Mouse (Mus musculus): ENCODE measurements around the gene Rgl1. TPM values are rescaled to one million over a fixed set of nuclear protein-coding genes. Genes with fewer than 3 reads are reported as not detected.

Rgl1 gene
- polyA plus RNA-seq, 1 experiment from 2014 or later: 42.8 TPM

DNA sequence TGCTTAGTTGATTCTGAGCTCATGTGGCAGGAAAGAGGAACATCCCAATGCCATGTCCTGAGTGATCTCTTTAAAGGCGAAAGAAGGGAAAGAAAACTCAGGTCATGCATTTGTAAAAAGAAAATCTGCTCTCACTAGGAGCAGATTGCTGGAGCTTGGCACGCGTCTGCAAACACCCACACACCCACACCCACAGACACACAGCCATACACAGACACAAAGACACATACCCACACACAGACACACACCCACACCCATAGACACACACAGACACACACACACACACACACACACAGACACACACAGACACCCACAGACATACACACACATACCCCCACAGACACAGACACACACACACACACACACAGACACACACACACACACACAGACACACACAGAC, 243.9 kb downstream of the Rgl1 start:
- WGBS: 90% methylated on average over 3 of the region's 3 CpGs

GRCm38 (mm10) chr1:152520798-152521575, 245.2 kb downstream of the Rgl1 start:
- WGBS: 74% methylated on average over 16 of the region's 16 CpGs
- H3K36me3 ChIP-seq: peaks cover 51% of the 10 kb centered on the region
- no peak overlapping the region for H3K4me3 ChIP-seq
- no peaks in the 10 kb centered on the region for H3K27me3 ChIP-seq
- H3K9me3 ChIP-seq: no peaks in the 10 kb centered on the region
- H3K9ac ChIP-seq: no peak overlapping the region
- H3K4me2 ChIP-seq: no peak overlapping the region
- ATAC-seq (ENCODE audit: insufficient number of reproducible peaks, low FRiP score, low TSS enrichment, low read depth): no peak
- H3K27ac ChIP-seq: no peak overlapping the region
- H3K4me1 ChIP-seq: peaks cover 2% of the 10 kb centered on the region; the same call in 1 of the 2 replicates

More for the DNA sequence above, 243.9 kb downstream of the Rgl1 start:
- Histone ChIP-seq H3K27ac (no peak overlapping the region), H3K9me3 (no peaks in the 10 kb centered on the region), H3K4me2 (no peak overlapping the region), H3K9ac (no peak overlapping the region), H3K36me3 (peaks cover 62% of the 10 kb centered on the region), H3K27me3 (no peaks in the 10 kb centered on the region), H3K4me3 (no peak overlapping the region), H3K4me1 (peaks cover 2% of the 10 kb centered on the region; the same call in 1 of the 2 replicates)
- ATAC-seq (ENCODE audit: insufficient number of reproducible peaks, low FRiP score, low TSS enrichment, low read depth): no peak

DNA sequence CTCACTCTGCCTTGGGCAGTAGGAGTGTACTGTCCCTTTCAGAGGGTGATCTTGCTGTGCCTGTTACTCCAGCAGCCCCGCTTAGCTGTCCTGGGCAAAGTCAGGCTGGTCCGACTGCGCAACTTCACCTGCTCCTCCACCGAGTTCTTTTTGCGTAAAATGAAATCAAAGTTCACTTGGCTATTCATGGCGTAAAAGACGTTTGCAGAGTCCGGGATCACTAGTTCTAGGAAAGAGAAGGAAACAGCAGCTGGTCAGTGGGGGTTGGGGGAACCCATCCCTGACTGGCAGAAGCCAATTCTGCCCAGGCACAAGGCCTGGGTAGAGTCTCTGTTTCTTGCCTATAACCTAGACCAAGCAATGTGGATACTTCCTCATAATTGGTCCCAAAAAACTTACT, 247.2 kb downstream of the Rgl1 start:
- Histone ChIP-seq H3K27me3 (no peaks in the 10 kb centered on the region), H3K9me3 (no peaks in the 10 kb centered on the region), H3K27ac (no peak overlapping the region), H3K4me3 (no peak overlapping the region), H3K36me3 (peaks cover 43% of the 10 kb centered on the region), H3K4me2 (no peak overlapping the region), H3K9ac (no peak overlapping the region), H3K4me1 (peaks cover 6% of the 10 kb centered on the region)
- no peak for ATAC-seq (ENCODE audit: insufficient number of reproducible peaks, low FRiP score, low TSS enrichment, low read depth)
- WGBS: 88% methylated on average over 8 of the region's 8 CpGs

- ATAC-seq (ENCODE audit: insufficient number of reproducible peaks, low FRiP score, low TSS enrichment, low read depth): no peak
- H3K36me3 ChIP-seq: peaks cover 32% of the 10 kb centered on the region
- H3K4me1 ChIP-seq: peaks cover 9% of the 10 kb centered on the region
Observed at GRCm38 (mm10) chr1:152517057-152517570, 249.0 kb downstream of the Rgl1 start.

GRCm38 (mm10) chr1:152514256-152514655, 251.9 kb downstream of the Rgl1 start:
- no peaks in the 10 kb centered on the region for H3K27me3 ChIP-seq
- H3K4me3 ChIP-seq: no peak overlapping the region
- peak overlapping the region; percentile 20; the same call in 1 of the 2 replicates for H3K4me2 ChIP-seq
- peaks cover 17% of the 10 kb centered on the region for H3K36me3 ChIP-seq
- no peaks in the 10 kb centered on the region for H3K9me3 ChIP-seq
- WGBS: 27% methylated on average over 4 of the region's 4 CpGs
- peak overlapping the region; percentile 72 for H3K27ac ChIP-seq
- peaks cover 9% of the 10 kb centered on the region for H3K4me1 ChIP-seq
- ATAC-seq (ENCODE audit: insufficient number of reproducible peaks, low FRiP score, low TSS enrichment, low read depth): peak; percentile 67
- no peak overlapping the region for H3K9ac ChIP-seq

More at GRCm38 (mm10) chr1:152517057-152517570, 249.0 kb downstream of the Rgl1 start:
- H3K9ac ChIP-seq: no peak overlapping the region
- no peaks in the 10 kb centered on the region for H3K9me3 ChIP-seq
- 78% methylated on average over 4 of the region's 4 CpGs for WGBS
- H3K27me3 ChIP-seq: no peaks in the 10 kb centered on the region
- no peak overlapping the region for H3K4me2 ChIP-seq
- no peak overlapping the region for H3K27ac ChIP-seq
- no peak overlapping the region for H3K4me3 ChIP-seq

DNA sequence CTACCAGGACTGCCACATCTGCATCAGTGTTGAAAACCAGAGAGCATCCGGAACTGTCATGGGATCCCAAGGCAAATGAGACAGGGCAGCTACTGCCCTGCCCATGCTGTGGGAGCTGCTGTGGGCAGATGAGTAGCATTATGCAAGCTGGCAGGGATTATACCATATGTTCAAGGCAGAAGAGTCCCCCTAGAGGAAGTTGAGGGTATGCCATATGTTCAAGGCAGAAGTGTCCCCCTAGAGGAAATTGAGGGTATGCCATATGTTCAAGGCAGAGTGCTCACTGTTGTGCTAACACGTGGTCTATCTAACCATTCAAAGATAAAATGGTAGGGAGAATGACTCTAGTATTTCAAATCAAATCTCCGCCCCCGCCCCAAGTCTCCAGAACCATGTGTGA, 254.9 kb downstream of the Rgl1 start:
- H3K27me3 ChIP-seq: no peaks in the 10 kb centered on the region
- ATAC-seq (ENCODE audit: insufficient number of reproducible peaks, low FRiP score, low TSS enrichment, low read depth): no peak
- WGBS: 74% methylated on average over 4 of the region's 4 CpGs
- peaks cover 9% of the 10 kb centered on the region for H3K4me1 ChIP-seq
- no peaks in the 10 kb centered on the region for H3K9me3 ChIP-seq
- H3K4me2 ChIP-seq: no peak overlapping the region
- no peak overlapping the region for H3K27ac ChIP-seq
- no peak overlapping the region for H3K9ac ChIP-seq
- no peaks in the 10 kb centered on the region; the same call in 1 of the 2 replicates for H3K36me3 ChIP-seq
- H3K4me3 ChIP-seq: no peak overlapping the region

GRCm38 (mm10) chr1:152508481-152509220, 257.5 kb downstream of the Rgl1 start:
- WGBS: 93% methylated on average over 11 of the region's 11 CpGs
- H3K4me2 ChIP-seq: no peak overlapping the region
- H3K36me3 ChIP-seq: no peaks in the 10 kb centered on the region; the same call in 1 of the 2 replicates
- H3K27ac ChIP-seq: no peak overlapping the region
- no peaks in the 10 kb centered on the region; the same call in 1 of the 2 replicates for H3K4me1 ChIP-seq
- no peak overlapping the region for H3K9ac ChIP-seq
- H3K4me3 ChIP-seq: no peak overlapping the region
- ATAC-seq (ENCODE audit: insufficient number of reproducible peaks, low FRiP score, low TSS enrichment, low read depth): no peak
- H3K27me3 ChIP-seq: no peaks in the 10 kb centered on the region
- H3K9me3 ChIP-seq: no peaks in the 10 kb centered on the region

DNA sequence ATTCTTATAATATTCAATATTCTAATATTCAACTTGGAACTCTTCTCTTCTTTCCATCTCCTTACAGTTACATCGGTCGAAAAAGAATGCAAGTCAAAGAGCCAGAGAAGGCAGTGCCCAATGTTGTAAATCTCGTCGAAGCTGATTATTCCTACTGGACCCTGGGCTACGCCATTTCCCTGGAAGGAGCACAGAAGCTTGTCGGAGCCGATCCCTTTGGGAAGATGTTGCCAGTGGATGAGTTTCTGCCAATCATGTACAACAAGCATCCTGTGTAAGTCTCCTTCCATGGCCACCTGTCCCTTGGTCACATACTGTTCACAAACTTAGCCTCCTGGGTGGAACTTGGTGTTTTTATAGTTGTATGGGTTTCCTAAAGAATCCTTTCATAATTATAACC, 259.4 kb downstream of the Rgl1 start:
- no peaks in the 10 kb centered on the region for H3K27me3 ChIP-seq
- 79% methylated on average over 7 of the region's 7 CpGs for WGBS
- H3K36me3 ChIP-seq: no peaks in the 10 kb centered on the region; the same call in 1 of the 2 replicates
- no peaks in the 10 kb centered on the region for H3K4me1 ChIP-seq
- H3K4me2 ChIP-seq: no peak overlapping the region
- H3K4me3 ChIP-seq: no peak overlapping the region
- H3K9ac ChIP-seq: no peak overlapping the region
- H3K9me3 ChIP-seq: no peaks in the 10 kb centered on the region
- no peak for ATAC-seq (ENCODE audit: insufficient number of reproducible peaks, low FRiP score, low TSS enrichment, low read depth)
- no peak overlapping the region for H3K27ac ChIP-seq

- H3K9ac ChIP-seq: no peak overlapping the region
- no peaks in the 10 kb centered on the region; the same call in 1 of the 2 replicates for H3K36me3 ChIP-seq
- no peak overlapping the region for H3K4me2 ChIP-seq
- no peak for ATAC-seq (ENCODE audit: insufficient number of reproducible peaks, low FRiP score, low TSS enrichment, low read depth)
- H3K9me3 ChIP-seq: no peaks in the 10 kb centered on the region
- H3K27me3 ChIP-seq: no peaks in the 10 kb centered on the region
- H3K4me3 ChIP-seq: no peak overlapping the region
- no peaks in the 10 kb centered on the region for H3K4me1 ChIP-seq
- 81% methylated on average over 5 of the region's 5 CpGs for WGBS
- no peak overlapping the region for H3K27ac ChIP-seq
Observed at GRCm38 (mm10) chr1:152506175-152506574, 260.0 kb downstream of the Rgl1 start.

DNA sequence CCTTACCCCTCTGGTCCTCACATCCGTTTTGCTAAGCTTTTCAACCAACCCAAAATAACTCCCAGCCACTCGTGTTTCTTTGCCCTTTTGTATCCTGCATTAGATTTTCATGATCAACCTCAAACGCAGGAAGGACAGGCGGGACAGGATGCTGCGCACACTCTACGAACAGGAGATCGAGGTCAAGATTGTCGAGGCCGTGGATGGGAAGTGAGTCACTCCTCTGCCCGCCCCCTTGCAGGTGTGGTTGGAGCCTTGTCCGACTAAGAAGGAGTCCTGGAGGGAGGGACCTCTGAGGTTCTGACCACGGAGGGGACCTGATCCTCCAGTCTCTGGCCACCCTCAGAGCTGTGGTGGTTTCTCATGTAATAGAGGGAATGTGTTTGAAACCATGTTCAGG, 266.3 kb downstream of the Rgl1 start:
- Histone ChIP-seq H3K4me2 (no peak overlapping the region), H3K27me3 (no peaks in the 10 kb centered on the region), H3K27ac (no peak overlapping the region), H3K9ac (no peak overlapping the region), H3K36me3 (no peaks in the 10 kb centered on the region), H3K4me3 (no peak overlapping the region), H3K9me3 (no peaks in the 10 kb centered on the region), H3K4me1 (peaks cover 10% of the 10 kb centered on the region)
- ATAC-seq (ENCODE audit: insufficient number of reproducible peaks, low FRiP score, low TSS enrichment, low read depth): no peak
- WGBS: 72% methylated on average over 12 of the region's 12 CpGs

GRCm38 (mm10) chr1:152497581-152497980, 268.6 kb downstream of the Rgl1 start:
- H3K36me3 ChIP-seq: no peaks in the 10 kb centered on the region
- peak overlapping the region; percentile 38 for H3K27ac ChIP-seq
- H3K27me3 ChIP-seq: no peaks in the 10 kb centered on the region
- H3K9me3 ChIP-seq: no peaks in the 10 kb centered on the region
- no peak overlapping the region for H3K4me2 ChIP-seq
- no peak for ATAC-seq (ENCODE audit: insufficient number of reproducible peaks, low FRiP score, low TSS enrichment, low read depth)
- WGBS: 27% methylated on average over 11 of the region's 11 CpGs
- H3K4me1 ChIP-seq: peaks cover 10% of the 10 kb centered on the region
- H3K9ac ChIP-seq: no peak overlapping the region
- no peak overlapping the region for H3K4me3 ChIP-seq

DNA sequence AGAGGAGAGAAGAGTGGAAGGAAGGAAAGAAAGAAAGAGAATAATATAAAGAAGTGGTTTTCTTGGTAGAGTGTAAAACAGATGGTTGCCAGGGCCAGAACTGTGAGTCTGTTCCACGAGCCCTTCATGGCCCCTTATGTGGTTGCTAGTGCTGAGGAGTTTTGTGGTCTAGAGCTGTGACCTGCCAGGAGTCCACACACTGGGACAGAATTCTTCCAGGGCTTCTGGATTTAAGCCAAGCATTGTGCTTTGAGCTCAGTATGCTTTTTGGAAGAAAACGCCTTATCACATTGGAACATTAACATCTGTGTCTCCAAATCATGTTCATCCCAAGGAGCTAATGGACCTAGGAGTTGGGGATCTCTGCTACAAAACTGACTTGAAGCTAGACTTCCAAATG, 269.3 kb downstream of the Rgl1 start:
- ATAC-seq (ENCODE audit: insufficient number of reproducible peaks, low FRiP score, low TSS enrichment, low read depth): no peak
- Histone ChIP-seq H3K9me3 (no peaks in the 10 kb centered on the region), H3K4me1 (peaks cover 10% of the 10 kb centered on the region), H3K4me3 (no peak overlapping the region), H3K27me3 (no peaks in the 10 kb centered on the region), H3K36me3 (no peaks in the 10 kb centered on the region), H3K9ac (no peak overlapping the region), H3K27ac (0 out of 2 replicates have a peak overlapping the region, but pooled peaks have one; percentile 27), H3K4me2 (no peak overlapping the region)
- WGBS: 37% methylated on average over 2 of the region's 2 CpGs
